Mouse (Mus musculus) midbrain, embryonic 10.5 days (tissue): ENCODE results near the gene Mrps35. TPM values are rescaled to one million over a fixed set of nuclear protein-coding genes. Genes with fewer than 3 reads are reported as not detected.

Experiments used
- DNase-seq: peaks from one replicate; pipeline ENCODE4 v3.0.0-alpha.2; 2017; ENCODE audit warnings: low spot score
- H3K27ac ChIP-seq: fragments of 300-500 bp; sonication (generic); replicated peaks from 2 replicates; pipeline ENCODE4 v1.5.1; 2016; ENCODE audit warnings: mild to moderate bottlenecking
- H3K27me3 ChIP-seq: fragments of 300-500 bp; sonication (generic); 2 replicates; pipeline ENCODE4 v1.6.1; 2016; ENCODE audit warnings: low read depth, mild to moderate bottlenecking; ENCODE audit not compliant: poor library complexity, severe bottlenecking
- H3K36me3 ChIP-seq: fragments of 300-500 bp; sonication (generic); 2 replicates; pipeline ENCODE4 v1.6.1; 2016; ENCODE audit warnings: mild to moderate bottlenecking, moderate library complexity
- H3K4me1 ChIP-seq: fragments of 300-500 bp; sonication (generic); 2 replicates; pipeline ENCODE4 v1.6.1; 2016
- H3K4me3 ChIP-seq: fragments of 300-500 bp; sonication (generic); 2 replicates; pipeline ENCODE4 v1.5.1; 2016; ENCODE audit warnings: mild to moderate bottlenecking, moderate library complexity
- H3K9me3 ChIP-seq: fragments of 300-500 bp; sonication (generic); replicated peaks from 2 replicates; pipeline ENCODE4 v1.6.1; 2016; ENCODE audit warnings: mild to moderate bottlenecking
- WGBS: fragments of 180-500 bp; shearing (Covaris S2); methylation state at CpG from one replicate; pipeline ENCODE4 v1.1.7; 2016; 5-methylcytosine and 5-hydroxymethylcytosine counted together
- polyA plus RNA-seq: library from polyadenylated mRNA; unstranded; fragments of >200 nt; fragmentation: Nextera tagmentation; extraction: Ambion mirVana; gene quantifications from 2 replicates; pipeline ENCODE4 v1.2.1, GENCODE M21; 2016

Mrps35 gene
- polyA plus RNA-seq, 1 experiment from 2014 or later: 109 TPM

DNA sequence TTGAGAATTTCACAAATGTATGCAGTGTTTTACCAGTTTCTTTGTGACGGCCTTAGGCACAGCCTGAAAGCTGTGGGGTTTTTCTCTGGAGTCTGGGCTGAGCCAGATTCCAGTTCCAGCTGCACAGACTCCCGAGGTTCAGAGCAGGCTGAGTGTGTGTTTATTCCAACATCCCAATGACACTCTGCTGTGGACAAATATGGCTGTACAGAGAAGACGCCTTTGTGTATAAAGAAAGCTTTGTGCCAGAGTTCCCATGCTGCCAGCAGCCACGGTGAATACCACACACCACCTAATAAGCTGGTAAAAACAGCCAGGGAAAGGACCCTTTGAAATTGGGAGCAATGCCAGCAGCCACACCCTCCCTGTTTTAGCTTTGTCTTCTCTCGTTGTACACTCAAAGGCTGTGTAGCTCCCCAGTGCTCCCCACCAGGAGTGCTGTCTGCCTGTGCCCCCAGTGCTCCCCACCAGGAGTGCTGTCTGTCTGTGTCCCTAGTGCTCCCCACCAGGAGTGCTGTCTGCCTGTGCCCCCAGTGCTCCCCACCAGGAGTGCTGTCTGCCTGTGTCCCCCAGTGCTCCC lies 33.3 kb downstream of the Mrps35 start:
- Histone ChIP-seq H3K36me3 (peaks cover 45% of the 10 kb centered on the region), H3K4me3 (no peak overlapping the region), H3K27ac (no peak overlapping the region), H3K27me3 (no peaks in the 10 kb centered on the region), H3K9me3 (no peaks in the 10 kb centered on the region), H3K4me1 (no peaks in the 10 kb centered on the region)
- DNase-seq: no peak
- WGBS: 80% methylated on average over 5 of the region's 5 CpGs

DNA sequence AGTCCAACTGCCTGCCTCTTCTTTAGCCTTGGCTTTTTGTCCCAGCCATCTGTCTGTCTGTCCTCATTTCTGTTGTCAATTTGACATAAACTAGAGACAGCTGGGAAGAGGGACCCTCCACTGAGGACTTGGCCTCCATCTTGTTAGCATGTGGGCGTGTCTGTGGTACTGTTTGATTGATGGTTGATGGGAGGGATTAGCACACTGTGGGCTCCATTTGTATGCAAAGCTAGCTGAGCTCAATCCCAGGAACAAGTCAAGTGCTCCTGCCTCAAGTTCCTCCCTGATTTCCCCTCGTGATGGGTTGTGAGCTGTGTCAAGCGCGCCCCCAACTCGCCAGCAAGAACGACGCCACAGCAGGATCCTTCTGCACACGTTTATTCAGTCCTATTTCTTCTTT lies 34.3 kb downstream of the Mrps35 start:
- DNase-seq: no peak
- Histone ChIP-seq H3K27me3 (no peaks in the 10 kb centered on the region), H3K9me3 (no peaks in the 10 kb centered on the region)

DNA sequence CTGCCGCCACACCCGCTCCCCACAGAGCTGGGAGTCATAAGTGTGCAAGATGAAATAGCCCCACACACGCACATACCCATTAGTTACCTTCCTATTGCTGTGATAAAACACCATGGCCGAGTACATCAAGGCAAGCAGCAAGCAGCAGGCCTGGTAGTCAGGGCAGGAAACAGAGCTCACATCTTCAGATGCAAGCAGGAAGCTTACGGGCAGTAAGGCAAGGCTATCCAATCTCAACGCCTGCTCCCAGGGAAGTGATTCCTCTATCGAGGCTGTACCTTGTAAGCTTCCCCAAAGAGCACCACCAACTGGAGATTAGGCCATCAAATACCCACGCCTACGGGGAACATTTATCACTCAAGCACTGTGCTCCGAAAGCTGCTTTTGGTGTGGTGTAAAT lies 37.4 kb downstream of the Mrps35 start:
- H3K9me3 ChIP-seq: no peaks in the 10 kb centered on the region
- DNase-seq: no peak
- 92% methylated on average over 10 of the region's 10 CpGs for WGBS
- H3K4me1 ChIP-seq: no peaks in the 10 kb centered on the region
- no peak overlapping the region for H3K4me3 ChIP-seq
- no peak overlapping the region for H3K27ac ChIP-seq
- H3K36me3 ChIP-seq: peaks cover 16% of the 10 kb centered on the region
- no peaks in the 10 kb centered on the region for H3K27me3 ChIP-seq

More for the DNA sequence above, 34.3 kb downstream of the Mrps35 start:
- H3K4me3 ChIP-seq: no peak overlapping the region
- no peak overlapping the region for H3K27ac ChIP-seq
- H3K36me3 ChIP-seq: peaks cover 35% of the 10 kb centered on the region
- 84% methylated on average over 8 of the region's 8 CpGs for WGBS
- H3K4me1 ChIP-seq: no peaks in the 10 kb centered on the region

DNA sequence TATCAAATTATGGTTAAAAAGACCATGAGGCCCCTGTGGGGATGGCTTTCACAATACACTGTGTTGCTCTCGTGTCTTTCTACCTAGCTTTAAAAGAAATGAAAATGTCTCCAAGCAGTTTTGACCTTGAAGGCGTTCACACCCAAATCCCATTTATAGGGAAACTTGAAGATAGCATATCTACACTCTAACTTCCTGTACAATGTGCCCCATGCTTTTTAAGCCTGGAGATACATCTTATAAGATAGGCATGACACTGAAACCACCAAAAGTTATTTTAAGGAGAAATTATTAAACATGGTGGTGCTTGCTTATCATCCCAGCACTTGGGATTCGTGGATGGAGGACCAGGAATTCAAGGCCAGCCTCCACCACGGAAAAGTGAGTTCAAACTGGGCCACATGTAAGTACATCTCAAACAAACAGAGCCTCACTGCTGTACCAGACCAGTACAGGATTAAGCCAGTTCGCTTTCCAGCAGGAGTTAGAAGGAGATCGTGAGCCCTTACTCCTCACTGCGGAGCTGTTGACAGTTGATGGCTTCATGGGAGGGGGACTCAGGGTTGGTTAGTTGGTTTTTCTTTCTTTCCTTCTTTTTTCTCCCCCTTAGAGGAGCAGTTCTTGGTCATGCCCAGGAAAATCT lies 43.0 kb downstream of the Mrps35 start:
- WGBS: 59% methylated on average over 7 of the region's 7 CpGs
- Histone ChIP-seq H3K9me3 (no peaks in the 10 kb centered on the region), H3K4me3 (no peak overlapping the region), H3K27me3 (peaks cover 23% of the 10 kb centered on the region), H3K36me3 (no peaks in the 10 kb centered on the region), H3K4me1 (peaks cover 17% of the 10 kb centered on the region), H3K27ac (no peak overlapping the region)
- no peak for DNase-seq

DNA sequence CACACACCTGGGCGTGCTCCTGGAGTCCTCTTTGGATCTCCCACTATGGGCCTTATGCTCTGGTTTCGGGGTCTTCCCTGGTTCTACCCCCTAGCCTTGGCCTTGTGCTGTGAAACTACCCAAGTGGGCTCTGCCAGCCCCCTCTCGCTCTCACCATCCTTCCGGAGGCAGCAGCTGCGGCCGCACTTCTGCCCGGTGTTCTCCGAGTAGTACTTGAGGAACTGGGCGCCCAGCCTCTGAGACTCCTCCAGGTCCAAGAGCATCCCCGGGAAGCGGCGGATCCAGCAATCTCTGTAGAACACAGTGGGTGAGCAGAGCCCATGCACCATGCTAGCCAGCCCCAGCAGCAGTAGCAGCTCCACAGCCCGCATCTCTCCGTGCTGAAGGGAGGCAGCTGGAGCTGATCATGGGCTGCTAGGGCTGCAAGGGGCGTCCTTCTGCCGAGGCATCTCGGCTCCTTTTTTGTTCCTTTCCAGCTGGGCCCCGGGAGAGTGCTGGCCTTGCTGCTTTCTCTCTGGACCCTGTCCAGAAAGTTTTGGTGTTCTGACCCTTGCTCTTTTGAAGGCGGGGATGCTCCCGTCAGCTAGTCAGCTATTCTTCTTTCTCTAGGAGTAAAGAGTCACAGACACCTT lies 44.1 kb downstream of the Mrps35 start, which contains the start of gene Mansc4:
Mansc4 (minus strand) TSS at position 439 of the 632 bp plus-strand sequence.
- DNase-seq: peak; percentile 50
- Histone ChIP-seq H3K4me3 (peak within 1 kb of the TSS; percentile 49), H3K9me3 (no peaks in the 10 kb centered on the region), H3K4me1 (peaks cover 27% of the 10 kb centered on the region), H3K27me3 (peaks cover 27% of the 10 kb centered on the region), H3K27ac (peak within 1 kb of the TSS; percentile 76), H3K36me3 (no peaks in the 10 kb centered on the region)
- 5% methylated on average over 20 of the region's 20 CpGs for WGBS

DNA sequence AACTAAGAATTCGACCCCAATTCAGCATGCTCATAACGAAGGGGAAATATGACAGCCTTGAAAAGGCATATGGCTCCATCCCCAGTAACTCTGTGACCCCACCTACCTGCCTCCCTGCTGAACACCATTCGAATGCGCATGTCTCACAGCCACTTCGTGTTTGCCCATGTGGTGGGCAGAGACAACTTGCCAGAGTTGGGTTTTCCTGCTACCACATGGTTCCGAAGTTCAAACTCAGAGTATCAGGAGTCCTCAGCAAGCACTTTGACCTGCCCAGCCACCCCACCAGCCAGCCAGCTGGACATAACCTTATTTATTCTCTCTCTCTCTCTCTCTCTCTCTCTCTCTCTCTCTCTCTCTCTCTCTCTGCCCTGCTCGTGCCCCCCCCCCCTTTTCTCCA lies 45.2 kb downstream of the Mrps35 start:
- Histone ChIP-seq H3K36me3 (no peaks in the 10 kb centered on the region), H3K4me1 (peaks cover 37% of the 10 kb centered on the region), H3K27ac (no peak overlapping the region), H3K4me3 (no peak overlapping the region), H3K27me3 (peaks cover 27% of the 10 kb centered on the region), H3K9me3 (no peaks in the 10 kb centered on the region)
- WGBS: 42% methylated on average over 6 of the region's 7 CpGs
- no peak for DNase-seq

DNA sequence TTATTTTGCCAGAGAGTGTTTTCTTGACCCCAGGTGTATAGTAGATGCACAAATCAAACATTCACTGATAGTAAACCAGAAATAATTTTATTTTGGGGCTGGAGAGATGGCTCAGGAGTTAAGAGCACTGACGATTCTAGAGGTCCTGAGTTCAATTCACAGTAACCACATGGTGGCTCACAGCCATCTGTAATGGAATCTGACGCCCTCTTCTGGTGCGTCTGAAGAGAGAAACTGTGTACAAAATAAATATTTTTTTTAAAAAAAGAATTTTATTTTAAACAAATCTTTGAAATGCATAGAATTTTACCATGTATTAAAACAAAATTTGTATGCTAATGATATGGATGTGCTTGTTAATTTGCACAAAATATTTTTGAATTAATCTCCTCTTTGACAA lies 46.0 kb downstream of the Mrps35 start:
- Histone ChIP-seq H3K27me3 (peaks cover 27% of the 10 kb centered on the region), H3K4me3 (no peak overlapping the region), H3K4me1 (peaks cover 43% of the 10 kb centered on the region), H3K36me3 (no peaks in the 10 kb centered on the region), H3K9me3 (no peaks in the 10 kb centered on the region), H3K27ac (no peak overlapping the region)
- no peak for DNase-seq
- WGBS: 84% methylated on average over 3 of the region's 3 CpGs

DNA sequence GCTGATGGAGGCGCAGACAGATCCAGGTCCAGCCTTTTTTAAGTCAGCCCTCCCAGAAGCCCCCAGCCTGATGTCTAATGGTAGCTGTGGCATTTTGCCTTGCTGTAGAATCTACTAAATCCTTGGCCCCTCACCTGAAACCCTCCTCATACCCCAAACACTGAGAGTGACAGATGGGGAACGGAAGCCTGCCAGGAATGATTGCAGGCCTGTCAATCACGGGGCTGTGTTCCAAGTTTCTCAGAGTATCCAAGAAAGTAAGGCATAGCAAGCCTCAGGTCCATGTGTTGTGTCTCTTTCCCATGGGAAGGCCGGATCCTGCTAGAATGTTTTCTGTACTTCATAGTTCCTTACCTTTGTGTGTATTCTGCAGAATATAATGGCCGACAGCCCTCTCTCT lies 47.6 kb downstream of the Mrps35 start:
- Histone ChIP-seq H3K27ac (no peak overlapping the region), H3K9me3 (no peaks in the 10 kb centered on the region), H3K4me3 (peak overlapping the region; percentile 88; the same call in 1 of the 2 replicates), H3K27me3 (peaks cover 27% of the 10 kb centered on the region), H3K4me1 (peaks cover 52% of the 10 kb centered on the region), H3K36me3 (peaks cover 11% of the 10 kb centered on the region)
- 74% methylated on average over 5 of the region's 5 CpGs for WGBS
- DNase-seq: no peak

DNA sequence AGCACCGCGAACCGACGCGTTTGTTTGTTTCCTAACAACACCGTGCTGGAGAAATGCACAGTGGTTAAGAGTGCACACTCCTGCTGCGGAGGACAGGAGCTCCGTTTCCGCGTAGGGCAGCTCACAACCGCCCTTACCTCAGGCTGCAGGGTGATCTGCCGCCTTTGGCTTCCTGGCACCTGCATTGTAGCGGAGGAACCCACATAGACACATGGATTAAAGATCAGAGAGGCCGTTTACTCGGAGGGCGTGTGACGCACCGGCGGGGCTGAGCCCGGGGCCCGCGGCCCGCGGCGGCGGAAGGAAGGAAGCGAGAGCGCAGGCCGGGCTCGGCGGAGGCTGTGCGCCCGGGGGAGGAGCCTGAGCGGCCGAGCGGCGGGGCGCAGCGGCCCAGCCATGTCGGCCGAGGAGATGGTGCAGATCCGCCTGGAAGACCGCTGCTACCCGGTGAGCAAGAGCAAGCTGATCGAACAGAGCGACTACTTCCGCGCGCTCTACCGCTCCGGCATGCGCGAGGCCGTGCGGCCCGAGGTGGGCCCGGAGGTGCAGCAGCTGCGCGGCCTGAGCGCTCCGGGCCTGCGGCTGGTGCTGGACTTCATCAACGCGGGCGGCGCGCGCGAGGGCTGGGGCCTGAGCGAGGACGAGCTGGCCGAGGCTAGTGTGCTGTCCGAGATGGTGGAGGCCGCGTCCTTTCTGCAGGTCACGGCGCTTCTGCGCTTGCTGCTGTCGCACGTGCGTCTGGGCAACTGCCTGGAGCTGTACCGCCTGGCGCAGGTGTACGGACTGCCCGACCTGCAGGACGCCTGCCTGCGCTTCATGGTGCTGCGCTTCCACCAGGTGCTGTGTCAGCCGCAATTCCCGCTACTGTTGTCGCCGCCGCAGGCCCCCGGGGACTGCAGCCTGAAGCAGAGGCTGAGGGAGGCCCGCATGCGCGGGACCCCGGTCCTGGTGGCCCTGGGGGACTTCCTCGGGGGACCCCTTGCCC lies 48.9 kb downstream of the Mrps35 start, which contains the start of gene Klhl42:
Klhl42 (plus strand) TSS at position 244 of the 985 bp plus-strand sequence.
- Histone ChIP-seq H3K27me3 (peaks cover 27% of the 10 kb centered on the region), H3K9me3 (no peaks in the 10 kb centered on the region), H3K4me1 (peaks cover 49% of the 10 kb centered on the region), H3K27ac (peak within 1 kb of the TSS; percentile 94), H3K36me3 (peaks cover 22% of the 10 kb centered on the region), H3K4me3 (peak within 1 kb of the TSS; percentile 88)
- DNase-seq: peak; percentile 80
- under 1% methylated on average over 97 of the region's 99 CpGs for WGBS

DNA sequence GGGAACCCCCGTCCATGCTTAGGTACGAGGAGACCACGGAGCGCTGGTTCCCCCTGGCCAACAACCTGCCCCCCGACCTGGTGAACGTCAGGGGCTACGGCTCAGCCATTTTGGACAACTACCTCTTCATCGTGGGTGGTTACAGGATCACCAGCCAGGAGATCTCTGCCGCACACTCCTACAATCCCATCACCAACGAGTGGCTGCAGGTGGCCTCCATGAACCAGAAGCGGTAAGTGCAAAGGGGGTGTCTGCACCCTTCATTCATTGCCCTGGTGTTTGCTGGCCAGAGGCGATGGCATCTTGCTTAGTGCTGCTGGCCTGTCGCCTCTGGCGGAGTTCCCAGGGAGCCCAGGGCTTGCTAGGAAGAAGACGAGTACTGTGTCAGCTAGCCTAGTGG lies 49.6 kb downstream of the Mrps35 start:
- peaks cover 22% of the 10 kb centered on the region for H3K36me3 ChIP-seq
- peaks cover 27% of the 10 kb centered on the region for H3K27me3 ChIP-seq
- peak overlapping the region; percentile 94 for H3K27ac ChIP-seq
- WGBS: 3% methylated on average over 15 of the region's 15 CpGs
- no peak for DNase-seq
- peak overlapping the region; percentile 88 for H3K4me3 ChIP-seq
- no peaks in the 10 kb centered on the region for H3K9me3 ChIP-seq
- peaks cover 42% of the 10 kb centered on the region for H3K4me1 ChIP-seq

DNA sequence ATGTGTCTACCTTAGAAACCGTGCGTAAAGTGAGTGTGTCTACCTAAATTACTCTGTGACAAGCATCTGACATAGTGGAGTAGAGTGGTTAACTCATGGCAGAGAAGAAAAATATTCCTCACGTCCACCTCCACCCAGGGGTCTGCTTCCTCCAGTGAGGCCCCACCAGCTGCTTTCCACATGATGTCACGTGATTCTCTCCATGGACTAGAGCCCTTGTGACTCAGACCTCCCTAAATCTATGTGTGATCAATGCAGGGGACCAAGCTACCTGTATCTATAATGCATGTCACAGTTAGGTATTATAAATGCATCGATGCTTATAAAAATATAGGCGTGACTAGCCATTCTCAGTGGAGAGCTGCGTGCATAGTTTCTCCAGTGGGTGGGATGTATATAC lies 52.2 kb downstream of the Mrps35 start:
- Histone ChIP-seq H3K27me3 (peaks cover 11% of the 10 kb centered on the region), H3K9me3 (no peaks in the 10 kb centered on the region), H3K4me1 (peaks cover 41% of the 10 kb centered on the region), H3K4me3 (no peak overlapping the region), H3K36me3 (peaks cover 22% of the 10 kb centered on the region), H3K27ac (no peak overlapping the region)
- DNase-seq: no peak
- 91% methylated on average over 7 of the region's 7 CpGs for WGBS

DNA sequence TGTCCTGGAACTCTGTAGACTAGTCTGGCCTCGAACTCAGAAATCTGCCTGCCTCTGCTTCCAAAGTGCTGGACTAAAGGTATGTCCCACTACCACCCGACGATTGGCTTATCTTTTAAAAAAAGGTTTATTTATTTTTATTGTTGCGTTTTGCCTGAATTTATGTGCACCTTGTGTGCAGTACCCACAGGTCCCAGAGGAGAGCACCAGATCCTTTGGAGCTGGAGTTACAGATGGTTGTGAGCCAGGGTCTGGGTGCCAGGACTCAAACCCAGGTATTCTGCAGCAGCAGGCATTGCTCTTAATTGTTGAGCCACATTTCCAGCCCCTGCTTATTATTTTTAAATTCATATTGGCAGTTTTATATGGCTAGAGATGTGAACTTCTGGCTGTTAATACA lies 53.5 kb downstream of the Mrps35 start:
- Histone ChIP-seq H3K27ac (no peak overlapping the region), H3K27me3 (no peaks in the 10 kb centered on the region), H3K4me3 (no peak overlapping the region), H3K36me3 (peaks cover 22% of the 10 kb centered on the region), H3K4me1 (peaks cover 29% of the 10 kb centered on the region), H3K9me3 (no peaks in the 10 kb centered on the region)
- no peak for DNase-seq
- WGBS: 95% methylated on average over 4 of the region's 4 CpGs
